Mouse (Mus musculus): ENCODE measurements at regions not wholly inside any gene's neighbourhood (a gene's known extent, or its start where the extent isn't known, plus 50 kb on each side); places are given as distances from the start of the nearest gene placed in this dataset.
"Not testable (repeated sequence)": the region's sequence is repeated elsewhere in the genome, so short reads cannot be mapped to it uniquely, and the experiment has no call there.

DNA sequence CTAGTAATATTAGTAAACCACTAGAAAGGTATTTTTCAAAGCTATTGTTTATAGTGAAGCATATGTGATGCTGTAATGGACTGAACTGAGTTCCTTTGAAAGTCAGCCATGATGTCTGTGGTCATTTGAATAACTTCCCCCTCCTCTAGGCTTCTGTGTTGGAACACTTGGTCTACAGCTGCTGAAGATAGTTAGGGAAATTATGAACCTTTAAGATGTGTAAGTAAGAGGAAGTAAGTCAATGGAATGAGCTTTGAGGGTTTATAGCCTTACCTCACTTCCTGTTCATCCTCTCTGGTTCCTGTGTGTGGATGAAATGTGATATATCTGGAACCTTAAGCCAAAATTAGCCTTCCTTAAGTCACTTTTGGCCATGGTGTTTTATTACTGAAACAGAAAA, 145.7 kb upstream of the Tmem229a start:
- DNase-seq (ENCODE audit: extremely low spot score, low read depth, low spot score), result no peak

GRCm38 (mm10) chr6:25087167-25087566, 131.1 kb upstream of the Tmem229a start:
- no peak for DNase-seq (ENCODE audit: extremely low spot score, low read depth, low spot score)

GRCm38 (mm10) chr6:25085871-25086270, 129.8 kb upstream of the Tmem229a start:
- DNase-seq (ENCODE audit: extremely low spot score, low read depth, low spot score), result no peak

DNA sequence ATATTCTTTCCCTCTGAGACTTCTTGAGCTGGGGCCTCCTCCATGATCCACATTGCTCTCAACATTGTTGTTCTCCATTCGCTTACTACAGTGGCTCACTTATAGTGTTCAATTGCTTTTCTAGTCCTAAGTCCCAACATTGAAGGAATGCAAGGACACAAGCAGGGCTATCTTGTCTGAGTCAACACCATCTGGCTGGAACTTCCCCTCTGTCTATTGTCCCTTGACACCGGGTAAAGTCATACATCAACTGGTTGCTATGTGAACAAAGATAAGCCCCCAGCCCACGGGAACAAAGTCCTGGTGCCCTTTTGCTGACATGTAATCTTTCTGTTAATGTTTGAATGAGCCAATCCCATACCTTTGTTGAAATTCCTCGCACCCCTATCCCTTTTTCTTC, 129.2 kb upstream of the Tmem229a start:
- not testable (repeated sequence) for DNase-seq (ENCODE audit: extremely low spot score, low read depth, low spot score)

- no peak for DNase-seq (ENCODE audit: extremely low spot score, low read depth, low spot score)
These were observed 109.8 kb upstream of the Tmem229a start for GRCm38 (mm10) chr6:25065913-25066312.

DNA sequence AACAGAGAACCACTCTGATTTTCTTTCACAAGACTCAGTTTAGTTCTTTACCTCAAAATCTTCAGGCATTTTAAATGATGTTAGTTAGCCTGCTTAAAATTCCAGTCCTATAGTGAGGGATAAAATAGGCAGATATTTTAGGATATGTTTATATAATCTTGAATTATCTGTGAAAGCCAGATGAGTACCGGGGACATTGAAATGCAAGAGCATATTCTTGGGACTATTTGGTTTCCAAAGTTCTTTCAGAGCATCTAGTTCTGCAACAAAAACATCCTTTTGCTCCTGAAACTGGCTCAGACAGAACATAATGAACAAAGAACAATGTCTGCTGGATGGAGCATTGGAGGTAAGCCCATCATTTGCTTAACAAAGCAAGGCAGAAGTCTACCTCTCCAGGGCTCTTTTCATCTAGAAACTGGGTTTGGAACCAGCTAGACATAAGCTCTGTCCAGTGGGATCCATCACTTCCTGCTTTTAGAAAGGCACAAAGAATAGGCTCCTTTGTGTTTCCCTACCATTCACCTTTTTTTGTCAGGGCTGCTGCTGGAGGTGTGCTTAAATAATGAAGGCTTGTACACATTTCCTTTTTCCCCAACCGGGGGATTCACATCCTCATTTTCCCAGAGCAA, 76.9 kb upstream of the Tmem229a start:
- no peak for DNase-seq (ENCODE audit: extremely low spot score, low read depth, low spot score)

GRCm38 (mm10) chr6:25026953-25027352, 70.9 kb upstream of the Tmem229a start:
- DNase-seq (ENCODE audit: extremely low spot score, low read depth, low spot score), result no peak

DNA sequence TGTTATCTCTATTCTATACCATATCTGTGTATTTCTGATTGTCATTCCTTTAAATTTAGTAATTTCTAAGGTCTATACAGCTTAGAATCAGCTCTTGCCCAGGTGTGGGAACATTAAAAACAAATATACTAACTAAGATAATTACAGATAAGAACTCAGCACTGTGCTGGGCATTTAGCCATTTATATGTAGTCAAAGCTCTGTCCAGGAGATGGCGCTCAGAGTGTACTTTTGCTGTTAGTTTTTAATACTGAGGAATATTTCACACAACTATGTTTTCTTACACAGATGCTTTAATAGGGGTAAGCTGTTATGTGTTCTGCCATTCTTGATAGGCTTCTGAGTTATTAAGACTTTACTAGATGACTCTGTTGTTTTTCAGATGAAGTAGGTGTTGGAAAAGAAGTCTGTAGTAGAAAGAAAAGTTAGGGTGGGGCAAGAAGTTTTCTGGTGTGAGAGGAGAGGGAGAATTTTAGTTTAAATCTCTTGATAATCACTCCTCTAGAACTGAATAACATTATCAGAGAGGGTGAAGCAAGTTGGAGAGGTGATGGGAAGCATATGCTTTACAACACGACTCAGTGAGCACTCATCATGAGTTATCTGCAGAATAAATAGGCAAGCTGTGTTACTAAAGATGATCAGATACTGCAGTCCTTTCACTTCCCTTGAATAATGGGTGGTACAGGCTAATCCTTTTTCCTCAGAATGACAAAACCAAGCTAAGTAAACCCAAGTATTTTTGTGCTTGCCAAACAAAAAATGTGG, 64.1 kb upstream of the Tmem229a start:
- DNase-seq (ENCODE audit: extremely low spot score, low read depth, low spot score), result peak; percentile 1

DNA sequence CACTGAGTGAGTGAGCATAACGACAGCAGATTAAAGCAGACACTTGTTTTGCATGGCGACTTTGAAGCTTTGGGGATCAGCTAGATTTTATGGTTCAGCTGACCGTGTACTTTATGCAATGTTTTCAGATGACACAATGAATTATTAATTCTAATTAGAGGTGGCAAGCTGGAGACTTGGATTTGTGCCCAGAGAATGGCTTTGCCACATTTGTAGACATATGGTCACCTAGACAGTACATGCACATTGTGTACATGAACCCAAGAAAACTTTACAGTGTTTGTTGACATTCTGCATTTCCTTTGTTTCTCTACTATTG, 57.1 kb upstream of the Tmem229a start:
- DNase-seq (ENCODE audit: extremely low spot score, low read depth, low spot score), result no peak

GRCm38 (mm10) chr6:25012376-25013287, 56.5 kb upstream of the Tmem229a start:
- no peak for DNase-seq (ENCODE audit: extremely low spot score, low read depth, low spot score)

GRCm38 (mm10) chr6:25008856-25009255, 52.8 kb upstream of the Tmem229a start:
- DNase-seq (ENCODE audit: extremely low spot score, low read depth, low spot score), result not testable (repeated sequence)

All from hindlimb bud, embryonic 11.5 days (tissue).